Mouse (Mus musculus): ENCODE results near the gene Cacng2. TPM values are rescaled to one million over a fixed set of nuclear protein-coding genes. Genes with fewer than 3 reads are reported as not detected.

Gene Cacng2
- total and polyA plus RNA-seq, 2 experiments from 2014 or later, result not detected

DNA sequence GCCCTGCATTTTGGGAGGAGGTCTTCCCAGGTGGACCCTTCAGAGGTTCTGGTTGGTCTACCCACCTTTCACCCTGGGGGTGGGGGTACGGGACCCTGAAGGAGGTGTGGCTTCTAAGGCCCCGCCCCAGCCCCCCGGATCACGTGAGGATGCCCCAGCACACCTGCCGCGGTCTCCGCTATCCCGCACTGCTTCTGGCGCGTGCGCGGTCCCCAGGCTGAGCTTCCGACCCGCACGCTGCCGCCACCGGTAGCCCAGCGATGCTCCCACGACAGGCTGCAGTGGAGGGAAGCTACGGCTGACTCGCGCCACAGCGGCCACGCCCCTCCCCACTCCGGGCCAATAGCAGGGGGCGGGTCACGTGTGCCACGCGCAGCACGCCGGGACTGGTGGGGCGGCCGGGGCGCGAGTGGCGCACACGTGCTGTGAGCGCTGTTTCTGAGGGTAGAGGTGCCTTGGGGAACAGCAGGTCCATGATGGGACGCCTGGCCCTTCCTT is 163.4 kb downstream of the Cacng2 start, which contains the start of gene Foxred2:
Gene Foxred2 (minus strand): TSS at position 319 of the 498 bp plus-strand sequence.
- WGBS, result under 1% methylated on average over 39 of the region's 39 CpGs
- peaks cover 31% of the 10 kb centered on the region for H3K36me3 ChIP-seq (replicated peaks; ENCODE audit: control insufficient read depth, insufficient read depth, low read length)
- no peak within 1 kb of the TSS for H3K9ac ChIP-seq (replicated peaks; ENCODE audit: low read depth, low read length)
- TF ChIP-seq CTCF (IDR thresholded peaks at IDR 0.05; ENCODE audit: low read depth) (peak; percentile 21; the same call in 1 of the 2 replicates), EP300 (IDR thresholded peaks at IDR 0.05; ENCODE audit: low read depth) (no peak)
- peaks cover 12% of the 10 kb centered on the region for H3K4me1 ChIP-seq (ENCODE audit: control insufficient read depth, insufficient read depth)
- no peaks in the 10 kb centered on the region for H3K9me3 ChIP-seq (replicated peaks; ENCODE audit: control insufficient read depth, low read length)
- peak; percentile 95 for ATAC-seq (ENCODE audit: insufficient read depth, low read depth)
- H3K27ac ChIP-seq (ENCODE audit: low read depth), result no peak within 1 kb of the TSS
- peaks cover 24% of the 10 kb centered on the region for H3K27me3 ChIP-seq (ENCODE audit: control insufficient read depth, insufficient read depth, low read length)
- peak within 1 kb of the TSS; percentile 60 for H3K4me2 ChIP-seq (ENCODE audit: low read depth, low read length)
- peak within 1 kb of the TSS; percentile 43 for H3K4me3 ChIP-seq (ENCODE audit: low read depth, low read length)
- peak; percentile 77 for DNase-seq (ENCODE audit: low spot score)

- no peak for DNase-seq (ENCODE audit: low spot score)
- Histone ChIP-seq H3K27ac (ENCODE audit: low read depth) (no peak overlapping the region), H3K36me3 (replicated peaks; ENCODE audit: control insufficient read depth, insufficient read depth, low read length) (peaks cover 24% of the 10 kb centered on the region)
Measured at GRCm38 (mm10) chr15:77955440-77956403, 164.1 kb downstream of the Cacng2 start.

DNA sequence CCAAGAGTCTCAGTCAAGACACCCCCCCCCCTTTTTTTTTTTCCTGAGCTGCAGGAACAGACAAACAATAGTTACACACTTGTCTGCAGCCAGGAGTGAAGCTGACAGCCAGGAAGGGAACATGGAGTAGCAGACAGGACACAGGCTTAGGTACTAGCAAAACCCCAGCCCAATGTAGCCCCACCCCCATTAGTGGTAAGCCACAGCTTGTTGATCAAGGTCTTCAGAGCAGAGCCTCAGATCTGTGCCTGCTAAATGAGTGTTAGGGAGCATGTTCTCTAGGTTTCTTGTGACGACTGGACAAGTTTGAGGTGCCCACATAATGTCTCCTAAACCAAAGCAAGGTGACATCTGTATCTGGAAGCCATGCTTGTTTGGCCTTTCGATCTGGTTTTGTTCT is 165.5 kb downstream of the Cacng2 start:
- H3K4me3 ChIP-seq (ENCODE audit: low read depth, low read length), result no peak overlapping the region
- no peak for TF ChIP-seq EP300 (IDR thresholded peaks at IDR 0.05; ENCODE audit: low read depth)
- no peak for TF ChIP-seq CTCF (IDR thresholded peaks at IDR 0.05; ENCODE audit: low read depth)
- peaks cover 24% of the 10 kb centered on the region for H3K27me3 ChIP-seq (ENCODE audit: control insufficient read depth, insufficient read depth, low read length)
- 78% methylated on average over 2 of the region's 2 CpGs for WGBS
- H3K4me1 ChIP-seq (ENCODE audit: control insufficient read depth, insufficient read depth), result peaks cover 12% of the 10 kb centered on the region
- peaks cover 10% of the 10 kb centered on the region for H3K36me3 ChIP-seq (replicated peaks; ENCODE audit: control insufficient read depth, insufficient read depth, low read length)
- H3K4me2 ChIP-seq (ENCODE audit: low read depth, low read length), result no peak overlapping the region
- ATAC-seq (ENCODE audit: insufficient read depth, low read depth), result no peak
- no peaks in the 10 kb centered on the region for H3K9me3 ChIP-seq (replicated peaks; ENCODE audit: control insufficient read depth, low read length)
- no peak for DNase-seq (ENCODE audit: low spot score)
- H3K9ac ChIP-seq (replicated peaks; ENCODE audit: low read depth, low read length), result no peak overlapping the region
- H3K27ac ChIP-seq (ENCODE audit: low read depth), result no peak overlapping the region

More at GRCm38 (mm10) chr15:77955440-77956403, 164.1 kb downstream of the Cacng2 start:
- no peak overlapping the region for H3K9ac ChIP-seq (replicated peaks; ENCODE audit: low read depth, low read length)
- peak overlapping the region; percentile 43 for H3K4me3 ChIP-seq (ENCODE audit: low read depth, low read length)
- 8% methylated on average over 52 of the region's 52 CpGs for WGBS
- H3K27me3 ChIP-seq (ENCODE audit: control insufficient read depth, insufficient read depth, low read length), result peaks cover 24% of the 10 kb centered on the region
- no peaks in the 10 kb centered on the region for H3K9me3 ChIP-seq (replicated peaks; ENCODE audit: control insufficient read depth, low read length)
- TF ChIP-seq EP300 (IDR thresholded peaks at IDR 0.05; ENCODE audit: low read depth) (no peak), CTCF (IDR thresholded peaks at IDR 0.05; ENCODE audit: low read depth) (no peak)
- H3K4me2 ChIP-seq (ENCODE audit: low read depth, low read length), result peak overlapping the region; percentile 60
- peaks cover 12% of the 10 kb centered on the region for H3K4me1 ChIP-seq (ENCODE audit: control insufficient read depth, insufficient read depth)
- ATAC-seq (ENCODE audit: insufficient read depth, low read depth), result no peak

- no peak overlapping the region for H3K27ac ChIP-seq (ENCODE audit: low read depth)
- 81% methylated on average over 3 of the region's 3 CpGs for WGBS
- ATAC-seq (ENCODE audit: insufficient read depth, low read depth), result no peak
- no peak for TF ChIP-seq EP300 (IDR thresholded peaks at IDR 0.05; ENCODE audit: low read depth)
- TF ChIP-seq CTCF (IDR thresholded peaks at IDR 0.05; ENCODE audit: low read depth), result no peak
- no peak for DNase-seq (ENCODE audit: low spot score)
- no peak overlapping the region for H3K4me2 ChIP-seq (ENCODE audit: low read depth, low read length)
- H3K4me1 ChIP-seq (ENCODE audit: control insufficient read depth, insufficient read depth), result peaks cover 12% of the 10 kb centered on the region
- no peak overlapping the region for H3K4me3 ChIP-seq (ENCODE audit: low read depth, low read length)
- no peaks in the 10 kb centered on the region for H3K36me3 ChIP-seq (replicated peaks; ENCODE audit: control insufficient read depth, insufficient read depth, low read length)
- H3K9ac ChIP-seq (replicated peaks; ENCODE audit: low read depth, low read length), result no peak overlapping the region
- no peaks in the 10 kb centered on the region for H3K9me3 ChIP-seq (replicated peaks; ENCODE audit: control insufficient read depth, low read length)
- peaks cover 24% of the 10 kb centered on the region for H3K27me3 ChIP-seq (ENCODE audit: control insufficient read depth, insufficient read depth, low read length)
Measured at GRCm38 (mm10) chr15:77952921-77953320, 166.9 kb downstream of the Cacng2 start.

GRCm38 (mm10) chr15:77949061-77949460 is 170.8 kb downstream of the Cacng2 start:
- no peak for ATAC-seq (ENCODE audit: insufficient read depth, low read depth)
- H3K36me3 ChIP-seq (replicated peaks; ENCODE audit: control insufficient read depth, insufficient read depth, low read length), result no peaks in the 10 kb centered on the region
- no peak for DNase-seq (ENCODE audit: low spot score)

More at GRCm38 (mm10) chr15:77949061-77949460, 170.8 kb downstream of the Cacng2 start:
- Histone ChIP-seq H3K4me2 (ENCODE audit: low read depth, low read length) (no peak overlapping the region), H3K27ac (ENCODE audit: low read depth) (no peak overlapping the region), H3K4me3 (ENCODE audit: low read depth, low read length) (no peak overlapping the region), H3K27me3 (ENCODE audit: control insufficient read depth, insufficient read depth, low read length) (0 out of 2 replicates have a peak, but pooled peaks cover 4% of the 10 kb centered on the region), H3K9me3 (replicated peaks; ENCODE audit: control insufficient read depth, low read length) (no peaks in the 10 kb centered on the region), H3K4me1 (ENCODE audit: control insufficient read depth, insufficient read depth) (no peaks in the 10 kb centered on the region), H3K9ac (replicated peaks; ENCODE audit: low read depth, low read length) (no peak overlapping the region)
- TF ChIP-seq CTCF (IDR thresholded peaks at IDR 0.05; ENCODE audit: low read depth) (no peak), EP300 (IDR thresholded peaks at IDR 0.05; ENCODE audit: low read depth) (no peak)
- 82% methylated on average over 7 of the region's 7 CpGs for WGBS
